Mouse (Mus musculus) hindbrain, embryonic 12.5 days (tissue): ENCODE results near the gene Hist1h4j. TPM values are rescaled to one million over a fixed set of nuclear protein-coding genes. Genes with fewer than 3 reads are reported as not detected.
"Not testable (repeated sequence)": the region's sequence is repeated elsewhere in the genome, so short reads cannot be mapped to it uniquely, and the experiment has no call there.

ENCODE experiments used
- ATAC-seq: fragments of 200-750 bp; cut with Nextera tagmentation; 2 replicates; pipeline ENCODE4 v1.8.0; 2017; ENCODE audit warnings: moderate TSS enrichment; ENCODE audit not compliant: low FRiP score
- H3K27ac ChIP-seq: fragments of 300-500 bp; sonication (generic); 2 replicates; pipeline ENCODE4 v1.5.1; 2016; ENCODE audit warnings: mild to moderate bottlenecking
- H3K27me3 ChIP-seq: fragments of 300-500 bp; sonication (generic); 2 replicates; pipeline ENCODE4 v1.6.1; 2016; ENCODE audit warnings: mild to moderate bottlenecking
- H3K36me3 ChIP-seq: fragments of 300-500 bp; sonication (generic); 2 replicates; pipeline ENCODE4 v1.6.1; 2016; ENCODE audit warnings: mild to moderate bottlenecking
- H3K4me1 ChIP-seq: fragments of 300-500 bp; sonication (generic); 2 replicates; pipeline ENCODE4 v1.6.1; 2016
- H3K4me2 ChIP-seq: fragments of 300-500 bp; sonication (generic); replicated peaks from 2 replicates; pipeline ENCODE4 v1.6.1; 2016; ENCODE audit warnings: mild to moderate bottlenecking
- H3K4me3 ChIP-seq: fragments of 300-500 bp; sonication (generic); 2 replicates; pipeline ENCODE4 v1.5.1; 2016; ENCODE audit warnings: mild to moderate bottlenecking
- H3K9ac ChIP-seq: fragments of 300-500 bp; sonication (generic); 2 replicates; pipeline ENCODE4 v1.6.1; 2016; ENCODE audit warnings: mild to moderate bottlenecking, moderate library complexity
- H3K9me3 ChIP-seq: fragments of 300-500 bp; sonication (generic); replicated peaks from 2 replicates; pipeline ENCODE4 v1.6.1; 2016; ENCODE audit warnings: mild to moderate bottlenecking
- WGBS: fragments of 180-500 bp; shearing (Covaris S2); methylation state at CpG from one replicate; pipeline ENCODE4 v1.1.7; 2016; 5-methylcytosine and 5-hydroxymethylcytosine counted together
- polyA plus RNA-seq: library from polyadenylated mRNA; unstranded; fragments of >200 nt; fragmentation: Nextera tagmentation; extraction: Ambion mirVana; gene quantifications from 2 replicates; pipeline ENCODE4 v1.2.1, GENCODE M21; 2016

Gene Hist1h4j
- polyA plus RNA-seq, 1 experiment from 2014 or later, result 1.0 TPM

DNA sequence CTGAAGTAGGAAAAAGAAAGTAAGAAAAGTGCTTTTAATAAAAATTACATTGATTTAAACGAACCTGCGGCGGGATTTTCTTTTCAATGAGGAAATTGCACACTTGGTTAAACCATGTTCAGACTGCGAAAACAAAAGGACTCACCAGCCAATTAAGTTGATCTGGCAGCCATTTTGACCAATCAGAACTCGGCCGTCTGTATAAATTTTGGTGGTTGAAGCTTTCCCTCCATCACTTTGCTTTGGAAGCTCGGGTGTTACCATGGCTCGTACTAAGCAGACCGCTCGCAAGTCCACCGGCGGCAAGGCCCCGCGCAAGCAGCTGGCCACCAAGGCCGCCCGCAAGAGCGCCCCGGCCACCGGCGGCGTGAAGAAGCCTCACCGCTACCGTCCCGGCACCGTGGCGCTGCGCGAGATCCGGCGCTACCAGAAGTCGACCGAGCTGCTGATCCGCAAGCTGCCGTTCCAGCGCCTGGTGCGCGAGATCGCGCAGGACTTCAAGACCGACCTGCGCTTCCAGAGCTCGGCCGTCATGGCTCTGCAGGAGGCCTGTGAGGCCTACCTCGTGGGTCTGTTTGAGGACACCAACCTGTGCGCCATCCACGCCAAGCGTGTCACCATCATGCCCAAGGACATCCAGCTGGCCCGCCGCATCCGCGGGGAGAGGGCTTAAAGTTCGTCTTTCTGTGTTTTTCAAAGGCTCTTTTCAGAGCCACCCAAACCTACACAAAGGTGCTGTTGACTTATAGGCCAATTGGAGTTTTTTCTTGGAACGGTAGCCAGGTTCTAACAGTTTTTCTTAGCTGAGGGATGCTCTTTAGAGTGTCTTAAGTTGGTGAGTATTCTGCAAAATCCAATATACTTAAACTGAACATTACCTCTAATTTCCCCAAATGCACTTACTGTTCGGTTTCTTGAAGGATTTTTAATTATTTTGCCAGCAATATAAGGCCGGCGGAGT is 17.2 kb upstream of the Hist1h4j start, which contains the start of gene Hist1h3h:
Gene Hist1h3h, plus strand, starts transcription at position 263 of the 961 bp plus-strand sequence.
- peak within 1 kb of the TSS; percentile 45 for H3K4me3 ChIP-seq
- H3K4me1 ChIP-seq, result peaks cover 30% of the 10 kb centered on the region
- H3K27ac ChIP-seq, result peak within 1 kb of the TSS; percentile 89
- not testable (repeated sequence) for H3K36me3 ChIP-seq, H3K27me3 ChIP-seq, H3K9me3 ChIP-seq
- H3K9ac ChIP-seq, result peak within 1 kb of the TSS; percentile 66
- 1% methylated on average over 26 of the region's 56 CpGs for WGBS
- H3K4me2 ChIP-seq, result peak within 1 kb of the TSS; percentile 77
- ATAC-seq, result peak; percentile 46

DNA sequence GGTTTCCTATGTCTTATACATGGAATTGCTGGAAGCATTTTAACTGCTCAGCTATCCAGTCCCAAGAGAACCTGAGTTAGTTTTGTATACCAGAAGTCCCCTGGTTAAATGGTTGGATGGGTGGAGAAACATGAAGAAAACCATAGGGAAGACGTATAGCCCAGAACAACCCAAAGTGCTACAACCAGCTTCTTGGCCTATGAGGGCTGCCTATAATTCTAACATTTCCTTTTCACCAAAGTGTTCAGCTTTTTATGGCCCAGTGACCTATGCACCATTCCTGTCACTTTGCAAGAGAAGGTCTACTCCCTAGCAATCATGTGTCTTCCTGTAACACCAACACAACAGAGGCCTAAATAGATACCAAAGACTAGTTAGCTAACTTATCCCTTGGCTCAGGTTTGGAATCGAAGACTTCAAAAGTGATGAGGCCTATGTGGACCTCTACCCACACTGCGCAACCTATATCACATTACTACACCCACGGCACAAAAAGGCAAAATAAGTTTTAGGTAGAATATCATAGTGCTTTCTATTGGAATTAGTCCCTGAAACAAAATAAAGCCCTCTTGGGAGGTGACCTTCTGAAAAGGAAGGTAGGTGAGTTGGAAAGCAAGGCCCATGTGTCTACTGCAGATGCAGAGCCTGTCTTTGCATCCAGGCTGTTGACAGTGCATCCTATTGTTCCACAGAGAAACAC is 16.3 kb upstream of the Hist1h4j start:
- Histone ChIP-seq H3K9me3 (no peaks in the 10 kb centered on the region), H3K4me2 (peak overlapping the region; percentile 68), H3K36me3 (no peaks in the 10 kb centered on the region), H3K27me3 (no peaks in the 10 kb centered on the region), H3K27ac (peak overlapping the region; percentile 84), H3K4me3 (peak overlapping the region; percentile 45), H3K9ac (peak overlapping the region; percentile 66), H3K4me1 (peaks cover 31% of the 10 kb centered on the region)
- 60% methylated on average over 4 of the region's 4 CpGs for WGBS
- no peak for ATAC-seq

DNA sequence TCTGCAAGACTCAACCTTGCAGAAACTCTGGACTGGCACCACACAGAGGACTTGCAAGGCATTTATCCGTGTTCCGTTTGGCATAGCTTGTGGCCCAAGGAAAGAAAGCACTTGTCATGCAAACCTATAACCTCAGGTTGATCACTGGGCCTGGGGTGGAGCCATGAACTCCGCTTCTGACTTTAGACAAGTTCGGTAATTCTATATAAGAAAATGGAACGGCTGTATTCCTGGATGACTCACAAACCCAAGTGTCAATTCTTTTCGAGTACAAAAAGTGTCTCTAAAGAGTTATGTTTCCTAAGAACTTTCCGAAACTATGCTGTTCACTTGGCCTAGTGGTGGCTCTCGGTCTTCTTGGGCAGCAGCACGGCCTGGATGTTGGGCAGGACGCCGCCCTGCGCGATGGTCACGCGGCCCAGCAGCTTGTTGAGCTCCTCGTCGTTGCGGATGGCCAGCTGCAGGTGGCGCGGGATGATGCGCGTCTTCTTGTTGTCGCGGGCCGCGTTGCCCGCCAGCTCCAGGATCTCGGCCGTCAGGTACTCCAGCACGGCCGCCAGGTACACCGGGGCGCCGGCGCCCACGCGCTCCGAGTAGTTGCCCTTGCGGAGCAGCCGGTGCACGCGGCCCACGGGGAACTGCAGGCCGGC is 13.6 kb upstream of the Hist1h4j start:
- not testable (repeated sequence) for H3K9me3 ChIP-seq, H3K27me3 ChIP-seq, H3K36me3 ChIP-seq
- H3K4me3 ChIP-seq, result peak overlapping the region; percentile 34
- peak overlapping the region; percentile 59 for H3K4me2 ChIP-seq
- H3K4me1 ChIP-seq, result peaks cover 23% of the 10 kb centered on the region
- peak overlapping the region; percentile 88 for H3K27ac ChIP-seq
- H3K9ac ChIP-seq, result peak overlapping the region; percentile 56; the same call in 1 of the 2 replicates
- peak; percentile 1 for ATAC-seq
- WGBS, result 1% methylated on average over 23 of the region's 44 CpGs

DNA sequence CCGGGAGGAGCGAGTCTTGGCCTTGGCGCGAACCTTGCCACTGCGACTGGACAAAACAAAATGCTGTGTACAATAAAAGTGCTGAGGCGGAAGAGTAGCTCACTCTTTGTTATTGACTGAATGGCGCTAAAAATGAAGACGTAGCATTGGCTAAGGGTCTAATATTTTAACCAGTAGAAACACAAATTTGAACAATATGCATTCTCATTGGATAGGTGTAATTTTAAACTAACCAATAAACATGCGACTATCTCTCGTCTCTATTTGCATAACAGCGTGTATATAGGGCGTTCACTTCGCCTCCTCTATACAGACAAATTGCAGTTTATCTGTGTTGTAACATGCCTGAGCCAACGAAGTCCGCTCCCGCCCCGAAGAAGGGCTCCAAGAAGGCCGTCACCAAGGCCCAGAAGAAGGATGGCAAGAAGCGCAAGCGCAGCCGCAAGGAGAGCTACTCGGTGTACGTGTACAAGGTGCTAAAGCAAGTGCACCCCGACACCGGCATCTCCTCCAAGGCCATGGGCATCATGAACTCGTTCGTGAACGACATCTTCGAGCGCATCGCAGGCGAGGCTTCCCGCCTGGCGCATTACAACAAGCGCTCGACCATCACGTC is 13.0 kb upstream of the Hist1h4j start, which contains the start of gene Hist1h2bm:
Gene Hist1h2bm, plus strand, starts transcription at position 288 of the 616 bp plus-strand sequence.
- H3K4me1 ChIP-seq, result peaks cover 21% of the 10 kb centered on the region
- H3K9ac ChIP-seq, result peak within 1 kb of the TSS; percentile 61
- ATAC-seq, result peak; percentile 97
- under 1% methylated on average over 37 of the region's 37 CpGs for WGBS
- H3K4me2 ChIP-seq, result peak within 1 kb of the TSS; percentile 59
- H3K36me3 ChIP-seq, H3K27me3 ChIP-seq, H3K9me3 ChIP-seq: not testable (repeated sequence)
- peak within 1 kb of the TSS; percentile 34 for H3K4me3 ChIP-seq
- H3K27ac ChIP-seq, result peak within 1 kb of the TSS; percentile 88

DNA sequence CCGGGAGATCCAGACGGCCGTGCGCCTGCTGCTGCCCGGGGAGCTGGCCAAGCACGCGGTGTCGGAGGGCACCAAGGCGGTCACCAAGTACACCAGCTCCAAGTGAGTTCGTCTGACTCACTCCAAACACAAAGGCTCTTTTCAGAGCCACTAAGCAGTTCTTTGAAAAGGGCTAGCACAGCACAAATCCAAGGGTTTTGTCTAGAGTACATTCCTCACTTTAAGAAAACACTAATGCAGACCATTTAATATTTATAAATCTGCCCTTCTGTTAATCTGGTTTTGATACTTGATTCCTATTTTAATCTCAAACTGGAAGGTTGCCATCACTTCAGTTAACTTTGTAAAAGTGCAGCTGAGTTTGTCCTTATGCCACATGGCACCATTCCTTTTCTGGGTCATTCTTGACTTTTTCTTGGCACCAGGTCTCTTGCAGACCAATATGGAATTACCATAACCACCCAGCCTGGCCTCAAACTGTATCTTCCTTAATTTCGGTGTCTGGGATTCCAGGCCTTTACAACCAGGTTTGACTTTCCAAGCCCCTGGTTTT is 12.4 kb upstream of the Hist1h4j start:
- peak; percentile 46 for ATAC-seq
- Histone ChIP-seq H3K4me1 (peaks cover 19% of the 10 kb centered on the region), H3K9ac (peak overlapping the region; percentile 61), H3K4me2 (peak overlapping the region; percentile 59), H3K9me3 (no peaks in the 10 kb centered on the region), H3K27ac (peak overlapping the region; percentile 88), H3K27me3 (no peaks in the 10 kb centered on the region), H3K4me3 (peak overlapping the region; percentile 34), H3K36me3 (no peaks in the 10 kb centered on the region)
- WGBS, result 2% methylated on average over 11 of the region's 11 CpGs

DNA sequence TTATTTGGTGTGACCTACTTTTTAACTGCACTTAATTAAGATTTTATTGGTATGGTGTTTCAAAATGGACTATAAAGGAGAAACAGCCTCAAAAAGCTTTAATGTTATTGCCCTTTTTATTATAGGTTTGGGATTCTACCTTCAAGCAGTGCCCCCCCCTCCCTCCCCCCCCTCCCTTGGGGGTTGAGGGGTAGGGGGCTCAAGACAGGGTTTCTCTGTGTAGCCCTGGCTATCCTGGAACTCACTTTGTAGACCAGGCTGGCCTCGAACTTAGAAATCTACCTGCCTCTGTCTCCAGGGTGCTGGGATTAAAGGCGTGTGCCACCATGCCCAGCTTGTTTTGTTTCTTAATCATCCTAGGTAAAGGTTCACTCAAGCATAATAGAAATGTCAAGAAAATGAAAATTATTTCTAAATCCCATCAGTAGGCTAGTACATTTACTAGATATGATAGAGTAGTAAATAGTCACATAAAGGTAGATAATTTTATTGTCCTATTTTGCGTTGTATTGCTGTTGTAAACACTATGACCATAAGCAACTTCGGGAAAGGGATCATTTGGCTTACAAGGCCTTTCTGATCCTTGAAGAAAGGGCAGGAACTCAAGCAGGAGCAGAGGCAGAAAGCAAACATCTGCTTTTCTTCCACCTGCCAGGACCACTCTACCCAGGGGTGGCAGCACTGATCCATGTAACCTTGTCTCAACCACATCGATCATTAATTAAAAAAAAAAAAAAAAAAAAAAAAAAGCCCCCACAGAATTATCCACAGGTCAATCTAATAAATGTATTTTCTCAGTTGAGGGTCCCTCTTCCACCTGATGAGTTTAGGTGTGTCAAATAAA is 11.6 kb upstream of the Hist1h4j start:
- H3K36me3 ChIP-seq, result no peaks in the 10 kb centered on the region

DNA sequence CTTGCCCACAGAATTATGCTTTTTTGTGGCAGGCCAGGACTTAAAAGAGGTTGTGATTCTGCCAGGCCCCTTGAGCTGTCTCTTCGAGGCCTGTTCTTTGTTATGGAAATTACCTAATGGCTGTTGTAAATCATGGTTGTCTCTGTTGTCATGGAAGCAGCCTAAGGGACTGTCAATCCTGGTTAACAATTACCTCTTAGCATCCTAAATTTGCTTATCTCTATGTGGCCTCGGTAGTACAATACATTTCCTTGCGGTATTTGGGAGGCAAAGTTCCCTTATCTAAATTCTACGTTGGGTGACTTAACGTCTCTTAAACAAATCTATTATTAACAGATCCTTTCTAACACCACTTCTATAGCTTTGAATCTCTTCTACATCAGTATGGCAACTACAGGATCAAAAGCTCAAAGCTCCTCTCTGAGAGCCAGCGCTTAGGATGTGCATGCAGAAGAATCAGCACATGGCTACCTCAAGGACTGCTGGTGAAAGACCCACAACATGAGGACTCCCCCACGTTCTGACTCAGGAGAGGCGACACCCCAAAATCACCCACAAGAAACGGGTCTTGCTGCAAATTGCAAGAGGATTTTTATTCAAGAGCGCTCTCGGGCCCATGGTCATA is 6.8 kb upstream of the Hist1h4j start:
- 28% methylated on average over 11 of the region's 11 CpGs for WGBS
- no peak overlapping the region for H3K4me3 ChIP-seq

More for the DNA sequence above, 11.6 kb upstream of the Hist1h4j start:
- ATAC-seq, result no peak
- Histone ChIP-seq H3K27me3 (no peaks in the 10 kb centered on the region), H3K4me2 (peak overlapping the region; percentile 59), H3K27ac (no peak overlapping the region), H3K4me3 (0 out of 2 replicates have a peak overlapping the region, but pooled peaks have one; percentile 34), H3K9me3 (no peaks in the 10 kb centered on the region), H3K4me1 (peaks cover 20% of the 10 kb centered on the region), H3K9ac (no peak overlapping the region)
- 32% methylated on average over 5 of the region's 5 CpGs for WGBS

DNA sequence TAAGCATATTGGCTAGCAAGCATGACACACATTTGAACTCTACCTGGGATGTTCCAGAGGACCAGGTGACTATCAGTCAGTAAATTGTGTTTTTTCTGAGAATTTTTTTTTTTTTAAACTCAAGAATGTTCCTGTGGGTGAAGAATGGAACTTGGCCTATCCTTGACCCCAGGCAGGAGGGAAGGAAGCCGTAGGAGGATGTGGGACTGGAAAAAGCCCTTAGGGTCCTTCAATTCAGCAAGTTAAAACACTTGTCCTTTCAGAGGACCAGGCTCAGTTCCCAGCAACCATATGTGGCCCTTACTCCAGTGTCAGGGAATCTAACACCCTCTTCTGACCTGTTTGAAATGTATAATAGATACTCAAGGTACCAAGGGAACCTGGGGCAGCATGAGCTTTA is 5.3 kb upstream of the Hist1h4j start:
- Histone ChIP-seq H3K27ac (no peak overlapping the region), H3K27me3 (no peaks in the 10 kb centered on the region), H3K9ac (no peak overlapping the region), H3K4me2 (no peak overlapping the region), H3K4me3 (no peak overlapping the region), H3K4me1 (peaks cover 10% of the 10 kb centered on the region), H3K9me3 (no peaks in the 10 kb centered on the region), H3K36me3 (no peaks in the 10 kb centered on the region)
- WGBS, result 50% methylated on average over 1 of the region's 1 CpGs
- ATAC-seq, result no peak

More for the DNA sequence above, 6.8 kb upstream of the Hist1h4j start:
- Histone ChIP-seq H3K4me2 (0 out of 2 replicates have a peak overlapping the region, but pooled peaks have one; percentile 3), H3K4me1 (peaks cover 4% of the 10 kb centered on the region; the same call in 1 of the 2 replicates), H3K9ac (no peak overlapping the region), H3K27ac (peak overlapping the region; percentile 70), H3K27me3 (no peaks in the 10 kb centered on the region), H3K9me3 (no peaks in the 10 kb centered on the region), H3K36me3 (no peaks in the 10 kb centered on the region)
- peak; percentile 85 for ATAC-seq

DNA sequence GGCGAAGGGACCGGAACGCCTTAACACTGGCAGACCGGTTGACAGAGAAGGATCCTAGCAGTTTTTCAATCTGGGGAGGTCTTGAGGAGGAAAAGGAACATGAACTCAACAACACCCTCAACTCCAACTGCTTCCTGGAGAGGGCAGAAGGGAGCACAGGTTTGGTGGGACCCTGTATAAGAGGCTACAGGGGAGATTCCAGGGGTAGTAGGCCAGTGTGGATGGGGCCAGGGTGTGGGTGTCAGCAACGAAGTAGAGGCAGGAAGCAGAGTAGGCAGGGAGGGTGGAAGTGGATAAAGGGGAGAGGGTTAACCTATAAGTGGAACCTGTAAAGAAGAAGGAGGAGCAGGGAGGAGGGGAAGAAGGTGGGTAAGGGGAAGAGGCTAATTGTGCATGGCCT is 1.4 kb upstream of the Hist1h4j start:
- H3K27me3 ChIP-seq, result no peaks in the 10 kb centered on the region
- peak overlapping the region; percentile 98 for H3K27ac ChIP-seq
- 65% methylated on average over 5 of the region's 5 CpGs for WGBS
- H3K4me2 ChIP-seq, result peak overlapping the region; percentile 62
- H3K9ac ChIP-seq, result 0 out of 2 replicates have a peak overlapping the region, but pooled peaks have one; percentile 2
- peaks cover 10% of the 10 kb centered on the region for H3K4me1 ChIP-seq
- no peak; the same call in 1 of the 2 replicates for ATAC-seq
- no peak overlapping the region for H3K4me3 ChIP-seq
- no peaks in the 10 kb centered on the region for H3K9me3 ChIP-seq
- H3K36me3 ChIP-seq, result no peaks in the 10 kb centered on the region
